Comparison of ENCODE assay signal across 21 mouse cellular contexts in genomic region chr11:45256019-45256418, GRCm38 (mm10).
"Had no signal": no experiment of that assay in that cellular context is flagged by ENCODE, and none has a peak within 500 bp of the region (broad histone marks: within the 10 kb centered on the region; RNA-seq: fewer than 3 reads in every experiment).

No protein-coding gene starts in this region.

- DNase-seq: kidney, adult 2 months; kidney, postnatal 36 days; liver, postnatal 0 days; lung, postnatal 10 days; lung, postnatal 36 days; midbrain, embryonic 14.5 days; right cerebral cortex, adult 18-20 months; right cerebral cortex, postnatal 14 days; spleen, adult 18-20 months; thymus, adult 18-20 months; thymus, postnatal 4 days had no signal

- H3K4me1 ChIP-seq: limb, embryonic 15.5 days; lung, embryonic 15.5 days; megakaryocyte, embryonic 14.5 days; neural tube, embryonic 12.5 days; stomach, embryonic 15.5 days had no signal

- H3K9me3 ChIP-seq: limb, embryonic 15.5 days; neural tube, embryonic 12.5 days; neural tube, embryonic 15.5 days; stomach, embryonic 15.5 days had no signal

- H3K9ac ChIP-seq: limb, embryonic 15.5 days; liver, embryonic 14.5 days; liver, postnatal 0 days; lung, embryonic 15.5 days; neural tube, embryonic 12.5 days; neural tube, embryonic 15.5 days; stomach, embryonic 15.5 days had no signal

- H3K36me3 ChIP-seq: limb, embryonic 15.5 days; lung, embryonic 15.5 days; neural tube, embryonic 12.5 days; neural tube, embryonic 15.5 days; stomach, embryonic 15.5 days had no signal

- H3K4me3 ChIP-seq: limb, embryonic 15.5 days; lung, embryonic 15.5 days; megakaryocyte, embryonic 14.5 days; neural tube, embryonic 12.5 days; neural tube, embryonic 15.5 days; stomach, embryonic 15.5 days had no signal

- H3K27me3 ChIP-seq: limb, embryonic 15.5 days; lung, embryonic 15.5 days; megakaryocyte, embryonic 14.5 days; neural tube, embryonic 12.5 days; neural tube, embryonic 15.5 days; stomach, embryonic 15.5 days had no signal

- H3K27ac ChIP-seq: kidney, postnatal 0 days; limb, embryonic 15.5 days; liver, embryonic 14.5 days; lung, embryonic 15.5 days; neural tube, embryonic 12.5 days; neural tube, embryonic 15.5 days; stomach, embryonic 15.5 days had no signal

- ATAC-seq: intestine, postnatal 0 days; liver, postnatal 0 days had no signal

- H3K4me2 ChIP-seq: limb, embryonic 15.5 days; liver, embryonic 11.5 days; lung, embryonic 15.5 days; neural tube, embryonic 12.5 days; neural tube, embryonic 15.5 days; stomach, embryonic 15.5 days had no signal
